In the genomic region with DNA sequence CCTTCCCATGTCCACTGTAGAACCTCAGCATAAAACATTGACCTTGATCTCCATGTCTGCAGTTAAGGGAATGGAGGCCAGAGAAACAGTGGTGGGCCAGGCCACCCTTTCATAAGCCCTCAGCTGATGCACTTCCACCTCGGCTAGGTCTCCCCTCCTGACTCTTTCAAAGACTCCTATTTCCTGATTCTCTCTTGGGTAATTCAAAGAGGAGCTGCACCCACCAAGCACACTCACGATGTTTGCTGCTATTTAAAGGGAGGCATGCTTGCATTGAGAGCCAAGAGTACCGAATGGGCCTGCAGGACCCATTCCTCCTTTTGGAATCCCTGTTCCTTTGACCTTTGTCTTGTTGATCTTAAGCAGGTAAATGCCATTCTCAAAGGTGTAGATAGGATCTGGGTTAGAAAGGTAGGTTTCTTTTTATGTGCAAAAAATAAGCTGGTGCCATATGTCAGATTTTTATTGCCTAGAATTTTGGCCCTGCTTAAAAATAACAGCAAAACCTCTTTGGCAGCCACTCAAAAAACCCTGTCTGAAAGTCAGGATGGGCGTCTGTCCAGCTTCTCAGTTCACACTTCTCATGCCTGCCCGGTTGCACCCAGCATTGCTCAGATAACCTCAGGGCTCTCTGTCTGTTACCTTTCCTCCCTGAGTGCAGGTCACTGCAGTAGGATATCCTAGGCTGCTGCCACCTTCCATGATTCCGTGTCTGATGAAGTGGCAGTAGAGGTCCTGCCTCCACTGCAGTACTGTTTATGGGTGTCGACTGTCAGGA, we compare ENCODE assay signal across 9 mouse cellular contexts.
A peak's percentile ranks its signal among the peaks of the same experiment; 100 is the strongest.
DNase-seq lines count a peak whose midpoint lies in the region; ATAC-seq and TF ChIP-seq lines count a peak whose summit lies in the region.
"Had no signal": no experiment of that assay in that cellular context is flagged by ENCODE, and none has a peak within 500 bp of the region (broad histone marks: within the 10 kb centered on the region; RNA-seq: fewer than 3 reads in every experiment).

No protein-coding gene starts in this region.

- H3K4me1 ChIP-seq in kidney, adult 2 months (ENCODE audit: control insufficient read depth, insufficient read depth, low read length) = peaks cover 14% of the 10 kb centered on the region
- H3K4me1 ChIP-seq in kidney, embryonic 16.5 days (ENCODE audit: insufficient read depth, low read length) = no peaks in the 10 kb centered on the region
- H3K4me1 ChIP-seq: midbrain, embryonic 15.5 days had no signal

- no peak overlapping the region for H3K9ac ChIP-seq in kidney, embryonic 16.5 days (replicated peaks; ENCODE audit: low read length)
- H3K9ac ChIP-seq: midbrain, embryonic 15.5 days had no signal

- H3K4me3 ChIP-seq in kidney, adult 2 months (ENCODE audit: insufficient read depth, low read depth, low read length) = no peak overlapping the region
- no peak overlapping the region for H3K4me3 ChIP-seq in kidney, embryonic 16.5 days (ENCODE audit: low read length)
- H3K4me3 ChIP-seq: midbrain, embryonic 15.5 days had no signal

- no peak for TF ChIP-seq POLR2A in kidney, adult 2 months (IDR thresholded peaks at IDR 0.05; ENCODE audit: low read depth, low read length)

- ATAC-seq in kidney, embryonic 16.5 days (ENCODE audit: low FRiP score, low TSS enrichment) = no peak
- no peak for ATAC-seq in megakaryocyte, adult 5-6 weeks (ENCODE audit: poor library complexity, severe bottlenecking)
- ATAC-seq: midbrain, embryonic 15.5 days had no signal

- DNase-seq in kidney, adult 2 months = peak; percentile 65
- DNase-seq in adrenal gland, postnatal 25 days = peak; percentile 16
- DNase-seq in gastrocnemius, adult 18-20 months (ENCODE audit: low spot score) = peak; percentile 70
- DNase-seq in kidney, adult 9 months = peak; percentile 41
- no peak for DNase-seq in spleen, postnatal 36 days (ENCODE audit: low spot score in 2 of 2)
- DNase-seq in urinary bladder, adult 2 months (ENCODE audit: low spot score) = no peak

- H3K27me3 ChIP-seq in kidney, adult 2 months (replicated peaks; ENCODE audit: control insufficient read depth, insufficient read depth, low read length) = no peaks in the 10 kb centered on the region
- H3K27me3 ChIP-seq in kidney, embryonic 16.5 days (ENCODE audit: insufficient read depth, low read length) = no peaks in the 10 kb centered on the region
- H3K27me3 ChIP-seq: midbrain, embryonic 15.5 days had no signal

- no peaks in the 10 kb centered on the region for H3K36me3 ChIP-seq in kidney, adult 2 months (ENCODE audit: control insufficient read depth, insufficient read depth, low read length)
- no peaks in the 10 kb centered on the region for H3K36me3 ChIP-seq in kidney, embryonic 16.5 days (ENCODE audit: insufficient read depth, low read length)
- H3K36me3 ChIP-seq: midbrain, embryonic 15.5 days had no signal

- 31% methylated on average over 7 of the region's 7 CpGs for WGBS in kidney, adult 2 months
- WGBS in kidney, embryonic 16.5 days = 67% methylated on average over 7 of the region's 7 CpGs

- no peaks in the 10 kb centered on the region for H3K9me3 ChIP-seq in kidney, embryonic 16.5 days (ENCODE audit: low read length)
- H3K9me3 ChIP-seq: midbrain, embryonic 15.5 days had no signal

- TF ChIP-seq CTCF in kidney, adult 2 months (conservative IDR thresholded peaks at IDR 0.05; ENCODE audit: insufficient read depth, insufficient read length, low read depth, low read length) = no peak

- no peak overlapping the region for H3K4me2 ChIP-seq in kidney, embryonic 16.5 days (replicated peaks; ENCODE audit: low read depth, low read length)
- H3K4me2 ChIP-seq: midbrain, embryonic 15.5 days had no signal

- no peak overlapping the region for H3K27ac ChIP-seq in kidney, adult 2 months (ENCODE audit: insufficient read depth, low read depth, low read length)
- no peak overlapping the region for H3K27ac ChIP-seq in kidney, embryonic 16.5 days (ENCODE audit: low read length)
- H3K27ac ChIP-seq: midbrain, embryonic 15.5 days had no signal

Comparison
In these comparisons a context has a peak if more than half of its experiments do, and no peak if none do; other contexts are left out.
1. DNase-seq: peak in kidney, adult 2 months (single experiment), adrenal gland, postnatal 25 days (single experiment), gastrocnemius, adult 18-20 months (single experiment) and kidney, adult 9 months (single experiment); none in spleen, postnatal 36 days (0 of 2) and urinary bladder, adult 2 months (single experiment).